ENCODE assay signal across 9 mouse cellular contexts in genomic region chr7:116335133-116335532, GRCm38 (mm10). TPM values are rescaled to one million over a fixed set of nuclear protein-coding genes. Genes with fewer than 3 reads are reported as not detected.
A peak's percentile ranks its signal among the peaks of the same experiment; 100 is the strongest.
DNase-seq lines count a peak whose midpoint lies in the region; ATAC-seq and TF ChIP-seq lines count a peak whose summit lies in the region.
"Had no signal": no experiment of that assay in that cellular context is flagged by ENCODE, and none has a peak within 500 bp of the region (broad histone marks: within the 10 kb centered on the region; RNA-seq: fewer than 3 reads in every experiment).

No protein-coding gene starts in this region.

- peaks cover 10% of the 10 kb centered on the region for H3K36me3 ChIP-seq in embryonic facial prominence, embryonic 11.5 days (replicated peaks; ENCODE audit: control insufficient read depth, insufficient read depth, low read depth, low read length)
- H3K36me3 ChIP-seq in hindbrain, embryonic 16.5 days (ENCODE audit: control insufficient read depth, insufficient read depth, low read length): peaks cover 19% of the 10 kb centered on the region; the same call in 1 of the 2 replicates
- peaks cover 26% of the 10 kb centered on the region for H3K36me3 ChIP-seq in neural tube, embryonic 12.5 days

- H3K4me3 ChIP-seq in layer of hippocampus, adult 2 months: peak overlapping the region; percentile 97; the same call in 1 of the 2 replicates
- no peak overlapping the region; the same call in 1 of the 2 replicates for H3K4me3 ChIP-seq in embryonic facial prominence, embryonic 11.5 days (ENCODE audit: low read depth, low read length)
- no peak overlapping the region for H3K4me3 ChIP-seq in hindbrain, embryonic 16.5 days (ENCODE audit: low read length)
- H3K4me3 ChIP-seq in neural tube, embryonic 12.5 days: no peak overlapping the region

- H3K9me3 ChIP-seq in embryonic facial prominence, embryonic 11.5 days (replicated peaks; ENCODE audit: control insufficient read depth, low read length): no peaks in the 10 kb centered on the region
- H3K9me3 ChIP-seq in hindbrain, embryonic 16.5 days (ENCODE audit: control insufficient read depth, low read length): no peaks in the 10 kb centered on the region
- no peaks in the 10 kb centered on the region for H3K9me3 ChIP-seq in neural tube, embryonic 12.5 days

- ATAC-seq in embryonic facial prominence, embryonic 11.5 days (replicated peaks; ENCODE audit: insufficient number of reproducible peaks, low FRiP score, low TSS enrichment, low read depth): no peak
- no peak for ATAC-seq in hindbrain, embryonic 16.5 days
- ATAC-seq in neural tube, embryonic 12.5 days (ENCODE audit: low FRiP score, low read depth): no peak

- H3K27me3 ChIP-seq in embryonic facial prominence, embryonic 11.5 days (ENCODE audit: control insufficient read depth, insufficient read depth, low read length): no peaks in the 10 kb centered on the region
- no peaks in the 10 kb centered on the region for H3K27me3 ChIP-seq in hindbrain, embryonic 16.5 days (replicated peaks; ENCODE audit: control insufficient read depth, insufficient read depth, low read length)
- H3K27me3 ChIP-seq in neural tube, embryonic 12.5 days (replicated peaks): no peaks in the 10 kb centered on the region

- no peak overlapping the region; the same call in 1 of the 2 replicates for H3K27ac ChIP-seq in layer of hippocampus, adult 2 months
- H3K27ac ChIP-seq in embryonic facial prominence, embryonic 11.5 days (replicated peaks; ENCODE audit: low read depth, low read length): no peak overlapping the region
- no peak overlapping the region for H3K27ac ChIP-seq in hindbrain, embryonic 16.5 days (ENCODE audit: low read depth, low read length)
- no peak overlapping the region for H3K27ac ChIP-seq in neural tube, embryonic 12.5 days

- 82% methylated on average over 6 of the region's 6 CpGs for WGBS in embryonic facial prominence, embryonic 11.5 days
- 73% methylated on average over 6 of the region's 6 CpGs for WGBS in hindbrain, embryonic 16.5 days
- 66% methylated on average over 6 of the region's 6 CpGs for WGBS in neural tube, embryonic 12.5 days

- H3K9ac ChIP-seq in embryonic facial prominence, embryonic 11.5 days (replicated peaks; ENCODE audit: low read length): no peak overlapping the region
- H3K9ac ChIP-seq in hindbrain, embryonic 16.5 days (ENCODE audit: low read depth, low read length): no peak overlapping the region
- H3K9ac ChIP-seq in neural tube, embryonic 12.5 days: no peak overlapping the region

- DNase-seq in layer of hippocampus, adult 2 months (ENCODE audit: low spot score in 2 of 2): no peak
- DNase-seq in layer of hippocampus, adult 9-11 months: no peak
- no peak for DNase-seq in embryonic facial prominence, embryonic 11.5 days (ENCODE audit: low spot score)
- no peak for DNase-seq in right cerebral cortex, adult 2 months (ENCODE audit: low spot score in 2 of 2)
- DNase-seq in testis, postnatal 14 days (ENCODE audit: low spot score): no peak
- DNase-seq in adrenal gland, postnatal 4 days (ENCODE audit: low spot score in 2 of 2): no peak
- DNase-seq: kidney, adult 9 months had no signal

- H3K4me1 ChIP-seq in embryonic facial prominence, embryonic 11.5 days (ENCODE audit: control insufficient read depth, insufficient read depth, low read length): no peaks in the 10 kb centered on the region
- peaks cover 10% of the 10 kb centered on the region for H3K4me1 ChIP-seq in hindbrain, embryonic 16.5 days (ENCODE audit: control insufficient read depth, insufficient read depth, low read depth, low read length)
- peaks cover 14% of the 10 kb centered on the region for H3K4me1 ChIP-seq in neural tube, embryonic 12.5 days

- TF ChIP-seq CTCF in layer of hippocampus, adult 2 months (conservative IDR thresholded peaks at IDR 0.05): no peak

- peak overlapping the region; percentile 81 for H3K4me2 ChIP-seq in embryonic facial prominence, embryonic 11.5 days (ENCODE audit: low read depth, low read length)
- H3K4me2 ChIP-seq in hindbrain, embryonic 16.5 days (ENCODE audit: low read length): peak overlapping the region; percentile 77
- H3K4me2 ChIP-seq in neural tube, embryonic 12.5 days (replicated peaks): peak overlapping the region; percentile 77

RNA-seq across cellular contexts. Expression of gene Rps13, which starts 1.1 kb away (rescaled TPM):
- total RNA-seq in layer of hippocampus, adult 2 months (2021): 100 to 1,000 TPM; 242 to 244 TPM
- polyA plus RNA-seq in embryonic facial prominence, embryonic 11.5 days (2014; fragmentation: Nextera tagmentation; extraction: Ambion mirVana): 785 and 880 TPM in 2 replicates
- polyA plus RNA-seq in hindbrain, embryonic 16.5 days (2015; fragmentation: Nextera tagmentation; extraction: Ambion mirVana): 381 and 423 TPM in 2 replicates
- 610 and 641 TPM in 2 replicates for polyA plus RNA-seq in neural tube, embryonic 12.5 days (2016; fragmentation: Nextera tagmentation; extraction: Ambion mirVana)
- total RNA-seq in adrenal gland, postnatal 4 days (2021): 100 to 1,000 TPM; 635 to 691 TPM

RNA-seq across cellular contexts. Expression of gene Plekha7, which starts 27.0 kb away (rescaled TPM):
- 10 to 100 TPM; 17.2 to 19.1 TPM for total RNA-seq in layer of hippocampus, adult 2 months (2021)
- 3.6 and 5.8 TPM in 2 replicates for polyA plus RNA-seq in embryonic facial prominence, embryonic 11.5 days (2014; fragmentation: Nextera tagmentation; extraction: Ambion mirVana)
- polyA plus RNA-seq in hindbrain, embryonic 16.5 days (2015; fragmentation: Nextera tagmentation; extraction: Ambion mirVana): 8.5 and 8.8 TPM in 2 replicates
- 9.1 and 10.4 TPM in 2 replicates for polyA plus RNA-seq in neural tube, embryonic 12.5 days (2016; fragmentation: Nextera tagmentation; extraction: Ambion mirVana)
- 10 to 100 TPM; 19.0 to 24.8 TPM for total RNA-seq in adrenal gland, postnatal 4 days (2021)
